In genomic region chr1:181880752-181881325, GRCm38 (mm10) we compare ENCODE assay signal across 7 mouse cellular contexts. TPM values are rescaled to one million over a fixed set of nuclear protein-coding genes. Genes with fewer than 3 reads are reported as not detected.
A peak's percentile ranks its signal among the peaks of the same experiment; 100 is the strongest.
DNase-seq lines count a peak whose midpoint lies in the region; ATAC-seq and TF ChIP-seq lines count a peak whose summit lies in the region.

No protein-coding gene starts in this region.

- H3K9me3 ChIP-seq in forebrain, embryonic 16.5 days (ENCODE audit: control insufficient read depth, low read length) = no peaks in the 10 kb centered on the region

- no peak overlapping the region for H3K4me2 ChIP-seq in forebrain, embryonic 16.5 days (ENCODE audit: low read length)

- intact Hi-C loops in left cerebral cortex, postnatal 4 days (cut with DNase I) = no loop called here
- intact Hi-C loops in left cerebral cortex, postnatal 14 days (cut with DNase I) = loop anchor here (2.0 to 5.0 kb wide), 2 partner anchors 39 to 152 kb away; partner anchors contain the start of gene Lbr

- ATAC-seq in forebrain, embryonic 16.5 days = peak; percentile 23; the same call in 1 of the 2 replicates

- 49% methylated on average over 15 of the region's 15 CpGs for WGBS in forebrain, embryonic 16.5 days

- H3K27me3 ChIP-seq in forebrain, embryonic 16.5 days (replicated peaks; ENCODE audit: control insufficient read depth, insufficient read depth, low read length) = no peaks in the 10 kb centered on the region
- H3K27me3 ChIP-seq in splenic B cell, adult 2 months (ENCODE audit: control insufficient read depth, insufficient read depth, low read length, poor library complexity, severe bottlenecking) = no peaks in the 10 kb centered on the region

- H3K4me3 ChIP-seq in bone marrow macrophage, adult 2 months (ENCODE audit: insufficient read depth, low read length) = no peak overlapping the region
- H3K4me3 ChIP-seq in forebrain, embryonic 16.5 days (replicated peaks; ENCODE audit: low read length) = no peak overlapping the region

- no peak overlapping the region for H3K9ac ChIP-seq in forebrain, embryonic 16.5 days (replicated peaks; ENCODE audit: low read depth, low read length)

- H3K4me1 ChIP-seq in bone marrow macrophage, adult 2 months (ENCODE audit: control insufficient read depth, insufficient read depth, low read length) = peaks cover 5% of the 10 kb centered on the region
- H3K4me1 ChIP-seq in forebrain, embryonic 16.5 days (replicated peaks; ENCODE audit: control insufficient read depth, insufficient read depth, low read length) = peaks cover 16% of the 10 kb centered on the region

- no peak for TF ChIP-seq POLR2A in bone marrow macrophage, adult 2 months (IDR thresholded peaks at IDR 0.05; ENCODE audit: borderline replicate concordance, low read depth, low read length)

- H3K36me3 ChIP-seq in forebrain, embryonic 16.5 days (ENCODE audit: control insufficient read depth, insufficient read depth) = no peaks in the 10 kb centered on the region
- H3K36me3 ChIP-seq in splenic B cell, adult 2 months (ENCODE audit: control insufficient read depth, insufficient read depth, low read length, poor library complexity, severe bottlenecking) = no peaks in the 10 kb centered on the region

- 0 out of 2 replicates have a peak, but pooled peaks have one; percentile 20 for TF ChIP-seq CTCF in bone marrow macrophage, adult 2 months (IDR thresholded peaks at IDR 0.05; ENCODE audit: low read depth, low read length)

- peak; percentile 62 for DNase-seq in left cerebral cortex, postnatal 4 days
- DNase-seq in left cerebral cortex, postnatal 14 days (ENCODE audit: low spot score in 2 of 2) = no peak
- DNase-seq in splenic B cell, adult 2 months (ENCODE audit: low read depth, low spot score) = peak; percentile 53
- no peak for DNase-seq in urinary bladder, adult 2 months (ENCODE audit: low spot score)
- no peak for DNase-seq in urinary bladder, postnatal 10 days (ENCODE audit: low spot score)

- H3K27ac ChIP-seq in bone marrow macrophage, adult 2 months (ENCODE audit: insufficient read depth, low read depth, low read length) = no peak overlapping the region
- H3K27ac ChIP-seq in forebrain, embryonic 16.5 days (ENCODE audit: low read length) = no peak overlapping the region

RNA-seq across cellular contexts. Expression of gene Lbr, which starts 38.0 kb away (rescaled TPM):
- 10 to 100 TPM; 21.7 to 24.1 TPM for total RNA-seq in left cerebral cortex, postnatal 4 days (2021)
- 10 to 100 TPM in 1 of 2 experiments, 1 to 10 TPM in 1; 9.6 to 14.2 TPM for total RNA-seq in left cerebral cortex, postnatal 14 days (2021)
- polyA plus RNA-seq in bone marrow macrophage, adult 2 months (2012; ENCODE audit: insufficient read depth, insufficient read length, missing spikeins) = 52.1 and 54.3 TPM in 2 replicates
- polyA plus RNA-seq in forebrain, embryonic 16.5 days (2015; fragmentation: Nextera tagmentation; extraction: Ambion mirVana) = 51.2 and 60.6 TPM in 2 replicates
- polyA plus RNA-seq in urinary bladder, adult 2 months (2012; rRNA removed) = 24.7 and 25.4 TPM in 2 replicates

Comparison
In these comparisons a context has a peak if more than half of its experiments do, and no peak if none do; other contexts are left out.
1. DNase-seq: peak in left cerebral cortex, postnatal 4 days (single experiment) and splenic B cell, adult 2 months (single experiment); none in left cerebral cortex, postnatal 14 days (0 of 2), urinary bladder, adult 2 months (single experiment) and urinary bladder, postnatal 10 days (single experiment).